Mouse (Mus musculus): ENCODE measurements around the gene Lilr4b. TPM values are rescaled to one million over a fixed set of nuclear protein-coding genes. Genes with fewer than 3 reads are reported as not detected.

Lilr4b gene
- polyA plus RNA-seq, 1 experiment from 2014 or later = not detected

DNA sequence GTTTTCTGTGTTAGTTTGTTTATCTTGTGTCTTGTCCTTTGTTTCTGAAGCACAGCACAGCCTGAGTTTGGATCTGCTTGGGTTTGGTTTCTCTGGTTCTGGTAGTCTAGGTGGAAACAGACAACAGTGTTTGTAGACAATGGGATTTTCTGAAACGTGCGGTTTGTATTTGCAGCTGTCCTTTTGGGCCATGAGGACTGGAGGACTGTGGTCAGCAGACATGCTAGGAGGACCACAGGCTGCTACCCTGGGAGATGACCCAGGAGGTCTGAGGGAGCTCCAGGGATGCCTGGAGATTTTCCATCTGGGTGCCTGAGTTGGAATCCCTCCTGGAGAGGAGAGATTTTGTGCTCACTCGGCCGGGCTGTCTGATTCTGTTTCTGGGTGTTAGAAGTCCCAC lies 46.2 kb downstream of the Lilr4b start:
- WGBS = 76% methylated on average over 4 of the region's 4 CpGs
- no peaks in the 10 kb centered on the region for H3K9me3 ChIP-seq
- H3K27ac ChIP-seq (replicated peaks) = no peak overlapping the region

DNA sequence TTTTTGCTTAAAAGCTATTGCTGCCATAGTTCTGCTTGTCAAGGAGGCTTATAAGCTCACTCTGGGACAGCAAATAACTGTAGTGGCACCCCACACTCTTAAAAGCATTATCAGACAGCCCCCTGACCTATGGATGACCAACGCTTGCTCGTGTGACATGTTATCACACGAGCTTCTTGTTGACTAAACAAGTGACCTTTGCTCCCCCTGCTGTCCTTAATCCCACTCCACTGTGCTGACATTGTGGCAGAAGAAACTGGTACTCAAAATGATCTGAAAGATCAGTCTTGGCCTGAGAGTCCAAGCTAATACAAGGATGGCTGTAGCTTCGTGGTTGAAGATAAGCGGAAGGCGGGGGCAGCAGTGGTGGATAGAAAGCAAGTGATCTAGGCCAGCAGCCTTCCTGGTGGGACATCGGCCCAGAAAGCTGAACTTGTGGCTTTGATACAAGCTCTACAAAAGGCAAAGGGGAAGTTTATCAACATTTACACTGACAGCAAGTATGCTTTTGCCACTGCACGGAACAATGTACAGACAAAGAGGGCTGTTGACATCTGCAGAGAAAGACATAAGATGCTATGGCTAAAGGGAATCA lies 48.5 kb downstream of the Lilr4b start:
- no peak overlapping the region for H3K27ac ChIP-seq (replicated peaks)
- H3K9me3 ChIP-seq = no peaks in the 10 kb centered on the region
- no peaks in the 10 kb centered on the region for H3K36me3 ChIP-seq (replicated peaks)
- no peaks in the 10 kb centered on the region for H3K27me3 ChIP-seq (replicated peaks; ENCODE audit: low read depth, poor library complexity, severe bottlenecking)
- DNase-seq (ENCODE audit: low spot score) = no peak
- 66% methylated on average over 8 of the region's 8 CpGs for WGBS
- H3K4me3 ChIP-seq = no peak overlapping the region
- no peaks in the 10 kb centered on the region for H3K4me1 ChIP-seq

More for the DNA sequence above, 46.2 kb downstream of the Lilr4b start:
- Histone ChIP-seq H3K36me3 (replicated peaks) (no peaks in the 10 kb centered on the region), H3K4me3 (no peak overlapping the region), H3K27me3 (replicated peaks; ENCODE audit: low read depth, poor library complexity, severe bottlenecking) (no peaks in the 10 kb centered on the region), H3K4me1 (no peaks in the 10 kb centered on the region)
- DNase-seq (ENCODE audit: low spot score) = no peak

DNA sequence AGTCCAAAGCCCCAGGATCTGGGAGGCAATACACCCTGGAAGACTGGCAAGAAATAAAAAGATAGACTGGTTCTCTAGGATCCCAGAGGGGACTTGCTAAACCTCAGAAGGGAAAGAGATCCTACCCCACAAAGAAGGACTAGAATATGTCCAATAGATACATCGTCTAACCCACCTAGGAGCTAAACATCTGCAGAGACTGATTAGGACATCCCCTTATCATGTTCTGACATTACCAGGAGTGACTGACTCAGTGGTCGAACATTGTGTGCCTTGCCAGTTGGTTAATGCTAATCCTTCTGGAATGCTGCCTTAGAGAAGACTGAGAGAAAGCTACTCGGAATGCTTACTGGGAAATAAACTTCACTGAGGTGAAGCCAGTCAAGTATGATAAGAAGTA lies 49.1 kb downstream of the Lilr4b start:
- H3K27me3 ChIP-seq (replicated peaks; ENCODE audit: low read depth, poor library complexity, severe bottlenecking) = no peaks in the 10 kb centered on the region
- no peak overlapping the region for H3K27ac ChIP-seq (replicated peaks)
- no peaks in the 10 kb centered on the region for H3K4me1 ChIP-seq
- no peaks in the 10 kb centered on the region for H3K9me3 ChIP-seq
- WGBS = 79% methylated on average over 3 of the region's 3 CpGs
- no peak for DNase-seq (ENCODE audit: low spot score)
- H3K36me3 ChIP-seq (replicated peaks) = no peaks in the 10 kb centered on the region
- no peak overlapping the region for H3K4me3 ChIP-seq

DNA sequence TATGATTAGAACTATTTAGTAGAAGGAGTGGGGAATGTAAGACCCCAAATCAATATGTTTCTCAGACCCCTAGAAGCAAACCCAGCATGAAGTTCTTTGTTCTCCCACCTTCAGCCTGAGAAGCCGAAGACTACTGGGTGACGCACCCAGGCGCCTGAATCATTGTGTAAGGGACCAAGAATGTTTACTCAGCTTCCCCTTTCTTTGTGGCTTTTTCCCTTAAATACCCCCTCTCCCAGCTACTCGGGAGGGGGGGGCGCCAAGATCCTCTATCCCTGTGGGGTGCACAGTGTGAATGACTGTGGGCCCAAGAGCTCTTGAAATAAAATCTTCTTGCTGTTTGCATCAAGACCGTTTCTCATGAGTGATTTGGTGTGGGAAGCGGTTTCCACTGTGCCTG lies 50.4 kb downstream of the Lilr4b start:
- H3K36me3 ChIP-seq (replicated peaks) = no peaks in the 10 kb centered on the region
- no peak for DNase-seq (ENCODE audit: low spot score)
- 93% methylated on average over 7 of the region's 7 CpGs for WGBS
- H3K27ac ChIP-seq (replicated peaks) = no peak overlapping the region
- no peak overlapping the region for H3K4me3 ChIP-seq
- no peaks in the 10 kb centered on the region for H3K27me3 ChIP-seq (replicated peaks; ENCODE audit: low read depth, poor library complexity, severe bottlenecking)
- H3K9me3 ChIP-seq = no peaks in the 10 kb centered on the region
- no peaks in the 10 kb centered on the region for H3K4me1 ChIP-seq

Other genes starting within 250 kb of the Lilr4b start
- gene Gm49339, start within 50 bp of the Lilr4b start, polyA plus RNA-seq (2016; fragmentation: Nextera tagmentation; extraction: Ambion mirVana) = not detected in 2 replicates
- 0.25 and 0.85 TPM in 2 replicates for gene Lilrb4a, start 10.3 kb downstream of the Lilr4b start, polyA plus RNA-seq (2016; fragmentation: Nextera tagmentation; extraction: Ambion mirVana)
- 2.2 and 2.3 TPM in 2 replicates for gene Fam162b, start 109.9 kb downstream of the Lilr4b start, polyA plus RNA-seq (2016; fragmentation: Nextera tagmentation; extraction: Ambion mirVana)
- gene Gprc6a, start 150.8 kb downstream of the Lilr4b start, polyA plus RNA-seq (2016; fragmentation: Nextera tagmentation; extraction: Ambion mirVana) = 0.10 and 0.13 TPM in 2 replicates
- 0.05 and 0.20 TPM in 2 replicates for gene Rfx6, start 197.1 kb downstream of the Lilr4b start, polyA plus RNA-seq (2016; fragmentation: Nextera tagmentation; extraction: Ambion mirVana)

Measured in embryonic facial prominence, embryonic 10.5 days (tissue).